Mouse (Mus musculus) cerebellum, adult 2 months (tissue): ENCODE results near the gene Frmd5. TPM values are rescaled to one million over a fixed set of nuclear protein-coding genes. Genes with fewer than 3 reads are reported as not detected.

ENCODE experiments used
- DNase-seq, 2 experiments: peaks; one replicate each; pipeline ENCODE4 v3.0.0; 2021
- H3K27ac ChIP-seq: fragments of 200-500 bp; 2 replicates; pipeline ENCODE4 v1.5.1; 2012; ENCODE audit warnings: low read length, control low read depth, inconsistent platforms; ENCODE audit not compliant: insufficient read depth
- H3K27me3 ChIP-seq: fragments of 200-500 bp; 2 replicates; pipeline ENCODE4 v1.6.1; 2012; ENCODE audit warnings: inconsistent platforms, mild to moderate bottlenecking, low read length, moderate library complexity; ENCODE audit not compliant: control insufficient read depth, insufficient read depth
- H3K4me1 ChIP-seq: fragments of 200-500 bp; 2 replicates; pipeline ENCODE4 v1.6.1; 2011; ENCODE audit warnings: low read length; ENCODE audit not compliant: control insufficient read depth, insufficient read depth
- H3K4me3 ChIP-seq: fragments of 200-500 bp; replicated peaks from 2 replicates; pipeline ENCODE3; 2011; ENCODE audit warnings: mild to moderate bottlenecking, low read depth, low read length, control low read depth; ENCODE audit not compliant: insufficient read depth
- CTCF ChIP-seq: fragments of 200-500 bp; IDR thresholded peaks from 2 replicates; pipeline ENCODE4 v1.5.1; 2011; ENCODE audit warnings: low read depth, mild to moderate bottlenecking, control low read depth, low read length, moderate library complexity, borderline replicate concordance; ENCODE audit not compliant: insufficient read depth
- POLR2A ChIP-seq: fragments of 200-500 bp; IDR thresholded peaks from 2 replicates; pipeline ENCODE4 v1.6.1; 2011; ENCODE audit warnings: low read length, control low read depth, borderline replicate concordance; ENCODE audit not compliant: insufficient read depth
- WGBS: fragments of 180-500 bp; shearing (Covaris S2); methylation state at CpG from one replicate; pipeline ENCODE4 v1.1.7; 2018; 5-methylcytosine and 5-hydroxymethylcytosine counted together
- polyA plus RNA-seq: library from polyadenylated mRNA; depleted of rRNA; stranded (reverse); fragments of >200 nt; gene quantifications from 2 replicates; pipeline ENCODE4 v1.2.3, GENCODE M21; 2012

Frmd5 gene
- polyA plus RNA-seq, 1 experiment, result 55.8 TPM

- no peaks in the 10 kb centered on the region for H3K27me3 ChIP-seq
- DNase-seq, result no peak
- no peak for TF ChIP-seq POLR2A
- TF ChIP-seq CTCF, result no peak
- H3K4me1 ChIP-seq, result no peaks in the 10 kb centered on the region; the same call in 1 of the 2 replicates
- no peak overlapping the region for H3K27ac ChIP-seq
- WGBS, result 92% methylated on average over 8 of the region's 8 CpGs
- H3K4me3 ChIP-seq, result no peak overlapping the region
Measured at GRCm38 (mm10) chr2:121758258-121758657, 48.6 kb downstream of the Frmd5 start.

DNA sequence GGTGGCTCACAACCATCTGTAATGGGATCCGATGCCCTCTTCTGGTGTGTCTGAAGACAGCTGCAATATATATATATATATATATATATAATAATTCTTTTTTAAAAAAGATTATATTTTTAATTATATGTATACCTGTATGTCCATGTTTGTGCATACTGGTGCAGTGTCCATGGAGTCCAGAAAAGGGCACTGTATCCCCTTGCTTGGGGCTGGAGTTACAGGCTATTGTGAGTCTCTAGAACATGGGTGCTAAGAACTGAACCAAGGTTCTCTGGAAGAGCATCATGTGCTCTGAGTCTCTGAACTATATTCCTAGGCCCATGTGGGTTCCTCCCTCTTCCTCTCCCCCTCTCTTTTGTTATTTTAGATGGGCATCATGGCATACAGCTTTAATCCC lies 50.6 kb downstream of the Frmd5 start:
- H3K27me3 ChIP-seq, result no peaks in the 10 kb centered on the region
- H3K27ac ChIP-seq, result no peak overlapping the region
- H3K4me3 ChIP-seq, result no peak overlapping the region
- no peaks in the 10 kb centered on the region; the same call in 1 of the 2 replicates for H3K4me1 ChIP-seq
- 98% methylated on average over 1 of the region's 1 CpGs for WGBS
- TF ChIP-seq CTCF (no peak), POLR2A (no peak)
- DNase-seq, result no peak

DNA sequence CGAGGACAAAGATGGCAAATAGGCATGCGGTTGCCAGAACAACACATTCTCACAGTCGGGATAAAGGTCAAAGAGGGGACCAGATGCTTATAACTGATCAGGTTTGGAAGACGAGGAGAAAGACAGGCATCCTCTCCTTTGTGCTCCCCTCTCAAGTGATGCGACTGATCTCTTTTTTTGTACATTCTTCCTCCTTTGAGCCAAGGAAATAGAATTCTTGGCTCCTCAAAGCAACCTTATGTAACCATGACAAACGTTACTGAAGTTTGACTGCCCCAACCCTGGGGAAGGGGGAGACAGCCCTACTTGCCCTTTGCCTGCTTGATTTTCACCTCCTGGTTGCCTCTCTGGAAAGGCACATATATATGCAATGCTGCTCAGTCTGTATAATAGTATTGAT lies 51.8 kb downstream of the Frmd5 start:
- TF ChIP-seq CTCF (no peak), POLR2A (no peak)
- H3K4me1 ChIP-seq, result no peaks in the 10 kb centered on the region; the same call in 1 of the 2 replicates
- H3K27me3 ChIP-seq, result no peaks in the 10 kb centered on the region
- DNase-seq, result no peak
- WGBS, result 22% methylated on average over 6 of the region's 6 CpGs
- H3K4me3 ChIP-seq, result no peak overlapping the region
- H3K27ac ChIP-seq, result no peak overlapping the region

GRCm38 (mm10) chr2:121750121-121750520 lies 56.8 kb downstream of the Frmd5 start:
- no peak for DNase-seq
- H3K4me1 ChIP-seq, result no peaks in the 10 kb centered on the region; the same call in 1 of the 2 replicates
- no peaks in the 10 kb centered on the region for H3K27me3 ChIP-seq
- TF ChIP-seq CTCF (no peak), POLR2A (no peak)
- no peak overlapping the region for H3K27ac ChIP-seq
- 70% methylated on average over 6 of the region's 6 CpGs for WGBS
- no peak overlapping the region for H3K4me3 ChIP-seq

DNA sequence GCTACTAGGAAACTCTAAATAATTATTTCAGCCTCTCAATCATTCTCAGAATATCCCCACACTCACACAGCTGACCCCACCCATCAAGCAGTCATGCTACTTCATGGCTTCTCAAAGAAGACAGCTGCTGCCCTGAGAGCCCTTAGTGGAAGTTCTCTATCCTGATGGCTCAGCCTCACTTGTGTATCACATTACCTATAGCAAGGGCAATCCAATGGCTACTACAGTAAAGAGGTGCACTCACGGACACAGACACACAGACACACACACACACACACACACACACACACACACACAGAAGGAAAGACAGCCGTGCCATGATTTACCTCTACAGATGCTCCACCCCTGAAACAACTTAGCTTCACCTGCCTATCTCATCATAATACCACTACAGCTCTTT lies 65.7 kb downstream of the Frmd5 start:
- Histone ChIP-seq H3K27ac (no peak overlapping the region), H3K4me3 (no peak overlapping the region), H3K27me3 (no peaks in the 10 kb centered on the region), H3K4me1 (no peaks in the 10 kb centered on the region)
- WGBS, result 98% methylated on average over 2 of the region's 2 CpGs
- no peak for DNase-seq
- no peak for TF ChIP-seq POLR2A
- TF ChIP-seq CTCF, result no peak

- no peak for DNase-seq
- TF ChIP-seq CTCF (no peak), POLR2A (no peak)
- Histone ChIP-seq H3K27me3 (no peaks in the 10 kb centered on the region), H3K27ac (no peak overlapping the region), H3K4me1 (no peaks in the 10 kb centered on the region), H3K4me3 (no peak overlapping the region)
- WGBS, result 86% methylated on average over 4 of the region's 4 CpGs
Measured at GRCm38 (mm10) chr2:121739410-121739809, 67.5 kb downstream of the Frmd5 start.

- Histone ChIP-seq H3K4me3 (no peak overlapping the region), H3K4me1 (no peaks in the 10 kb centered on the region), H3K27ac (no peak overlapping the region), H3K27me3 (no peaks in the 10 kb centered on the region)
- no peak for DNase-seq
- 66% methylated on average over 7 of the region's 7 CpGs for WGBS
- TF ChIP-seq CTCF, result no peak
- TF ChIP-seq POLR2A, result no peak
Measured at GRCm38 (mm10) chr2:121733426-121733825, 73.5 kb downstream of the Frmd5 start.

GRCm38 (mm10) chr2:121730486-121730885 lies 76.4 kb downstream of the Frmd5 start:
- 96% methylated on average over 11 of the region's 11 CpGs for WGBS
- no peak for DNase-seq
- Histone ChIP-seq H3K27me3 (no peaks in the 10 kb centered on the region), H3K4me1 (no peaks in the 10 kb centered on the region), H3K4me3 (no peak overlapping the region), H3K27ac (no peak overlapping the region)
- TF ChIP-seq POLR2A (no peak), CTCF (no peak)
